Mouse (Mus musculus) 3134 (cell line): Measurements from ENCODE around the gene Tmem273.

Source experiments
- DNase-seq: peaks from one replicate; pipeline ENCODE4 v3.0.0-alpha.2; 2011; ENCODE audit warnings: low spot score; ENCODE audit not compliant: insufficient read length; ENCODE audit errors: extremely low read depth

Gene Tmem273

GRCm38 (mm10) chr14:32785556-32786130 lies at the start of gene Tmem273:
TSS of gene Tmem273 (plus strand) at chr14:32785963.
- no peak for DNase-seq

DNA sequence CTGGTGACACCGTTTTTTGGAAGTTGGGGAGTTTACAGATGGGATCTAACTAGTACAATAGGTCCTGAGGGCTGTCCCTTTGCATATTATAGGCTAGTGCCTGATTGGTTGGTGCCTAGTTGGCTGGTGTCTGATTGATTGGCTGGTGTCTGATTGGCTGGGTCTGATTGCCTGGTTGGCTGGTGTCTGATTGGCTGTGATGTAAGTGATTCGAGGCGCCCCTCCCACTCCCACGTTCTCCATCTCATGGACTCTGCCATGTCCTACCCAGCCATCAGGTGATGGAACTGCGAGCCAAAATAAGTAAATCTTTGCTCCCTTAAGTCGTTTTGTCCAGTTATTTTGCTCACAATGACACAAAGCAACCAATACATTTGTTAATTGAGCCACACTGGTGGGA lies 49.2 kb upstream of the Tmem273 start:
- DNase-seq, result no peak

- DNase-seq, result no peak
Observed at GRCm38 (mm10) chr14:32738586-32738985, 47.2 kb upstream of the Tmem273 start.

DNA sequence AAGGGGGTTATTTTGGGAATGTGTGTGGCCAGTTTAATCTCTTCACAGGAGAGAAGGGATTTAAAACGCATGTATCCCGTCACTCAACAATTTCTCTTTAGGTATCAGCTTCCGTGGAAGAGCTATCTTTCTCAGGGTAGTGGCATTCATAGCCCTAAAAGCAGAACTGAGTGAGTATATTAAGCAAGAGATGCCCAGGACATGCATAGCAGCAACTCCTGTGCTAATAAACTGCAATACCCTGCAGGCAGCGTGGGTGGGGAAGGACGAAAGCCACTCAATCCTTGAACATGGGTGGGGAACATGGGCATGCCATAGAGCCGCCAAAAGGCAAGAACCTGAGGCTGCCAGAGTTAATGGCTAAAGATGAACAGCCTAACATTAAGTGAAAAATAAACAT lies 37.2 kb upstream of the Tmem273 start:
- no peak for DNase-seq

- DNase-seq, result no peak
Observed at GRCm38 (mm10) chr14:32750727-32751126, 35.0 kb upstream of the Tmem273 start.

GRCm38 (mm10) chr14:32754286-32754685 lies 31.5 kb upstream of the Tmem273 start:
- DNase-seq, result no peak

DNA sequence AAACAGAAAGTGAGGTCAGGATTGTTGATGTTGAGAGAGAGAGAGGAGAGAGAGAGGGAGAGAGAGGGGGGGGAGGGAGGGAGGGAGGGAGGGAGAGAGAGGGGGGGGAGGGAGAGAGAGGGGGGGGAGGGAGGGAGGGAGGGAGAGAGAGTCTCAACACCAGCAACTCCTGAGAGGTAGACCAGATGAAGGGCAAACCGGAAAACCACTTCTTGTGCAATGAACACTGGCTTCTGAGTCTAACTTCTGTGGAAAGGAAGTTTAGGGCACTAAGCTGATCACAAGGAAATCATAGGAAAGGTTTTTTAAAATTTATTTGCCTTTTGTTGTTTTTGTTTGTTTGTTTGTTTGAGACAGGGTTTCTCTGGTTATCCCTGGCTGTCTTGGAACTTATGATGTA lies 23.6 kb upstream of the Tmem273 start:
- DNase-seq, result no peak

DNA sequence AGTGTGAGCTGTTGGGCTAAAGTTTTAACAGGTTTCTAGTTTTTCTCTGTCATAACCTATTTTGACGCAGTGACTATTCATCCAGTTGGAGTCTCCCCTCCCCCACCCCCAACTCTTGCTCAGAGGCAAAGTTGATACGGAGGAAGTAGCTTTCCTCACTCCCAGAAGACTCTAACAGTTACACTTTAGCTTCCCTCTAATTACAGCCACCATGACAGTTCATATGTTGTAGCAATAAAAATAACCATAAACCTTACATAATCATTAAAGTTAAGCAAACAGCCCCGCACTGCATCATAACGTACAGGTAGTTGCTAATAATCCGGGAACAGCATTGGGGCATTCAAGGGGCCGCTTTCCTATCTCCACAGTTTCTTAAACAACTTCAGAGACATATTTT lies 15.2 kb upstream of the Tmem273 start:
- no peak for DNase-seq

- no peak for DNase-seq
Observed at GRCm38 (mm10) chr14:32772085-32772484, 13.7 kb upstream of the Tmem273 start.

DNA sequence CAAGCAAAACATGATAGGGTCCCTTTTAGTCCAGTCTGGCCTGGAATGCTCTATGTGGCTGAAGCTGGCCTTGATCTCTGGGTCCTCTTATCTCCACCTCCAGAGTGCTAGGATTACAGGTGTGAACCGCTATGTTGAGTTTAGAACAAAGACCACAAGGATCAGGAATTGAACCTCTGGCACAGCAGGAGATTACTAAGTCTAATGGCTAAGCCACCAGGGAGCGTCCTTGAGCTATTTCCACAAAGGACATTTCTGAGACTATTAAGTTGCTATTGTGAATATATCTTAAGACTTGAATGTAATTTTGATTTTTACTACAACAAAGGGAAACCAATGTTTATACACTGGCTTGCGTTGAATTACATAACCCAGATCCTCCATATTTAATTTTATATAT lies 13.0 kb upstream of the Tmem273 start:
- DNase-seq, result no peak

GRCm38 (mm10) chr14:32773456-32773855 lies 12.3 kb upstream of the Tmem273 start:
- no peak for DNase-seq

GRCm38 (mm10) chr14:32776077-32776476 lies 9.7 kb upstream of the Tmem273 start:
- DNase-seq, result no peak

DNA sequence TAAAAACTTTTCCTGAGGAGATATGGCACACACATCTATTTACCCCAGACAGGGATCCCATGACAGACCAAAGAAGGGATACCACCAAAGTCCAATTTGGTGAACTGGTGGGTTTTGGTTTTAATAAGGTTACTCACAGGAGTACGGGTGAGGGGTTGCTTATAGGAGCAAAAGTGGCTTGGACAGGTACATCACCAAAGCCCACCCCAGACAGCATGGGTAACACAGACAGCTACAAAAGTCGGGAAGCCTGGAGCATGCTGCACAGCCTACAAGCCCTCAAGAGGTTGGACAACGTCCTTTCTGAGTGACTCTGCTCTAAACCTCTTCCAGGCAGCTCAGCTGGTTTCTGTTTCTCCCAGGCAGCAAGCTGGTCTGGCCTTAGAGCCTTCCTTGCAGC lies 7.4 kb upstream of the Tmem273 start:
- no peak for DNase-seq

- no peak for DNase-seq
Observed at GRCm38 (mm10) chr14:32782866-32783265, 2.9 kb upstream of the Tmem273 start.

DNA sequence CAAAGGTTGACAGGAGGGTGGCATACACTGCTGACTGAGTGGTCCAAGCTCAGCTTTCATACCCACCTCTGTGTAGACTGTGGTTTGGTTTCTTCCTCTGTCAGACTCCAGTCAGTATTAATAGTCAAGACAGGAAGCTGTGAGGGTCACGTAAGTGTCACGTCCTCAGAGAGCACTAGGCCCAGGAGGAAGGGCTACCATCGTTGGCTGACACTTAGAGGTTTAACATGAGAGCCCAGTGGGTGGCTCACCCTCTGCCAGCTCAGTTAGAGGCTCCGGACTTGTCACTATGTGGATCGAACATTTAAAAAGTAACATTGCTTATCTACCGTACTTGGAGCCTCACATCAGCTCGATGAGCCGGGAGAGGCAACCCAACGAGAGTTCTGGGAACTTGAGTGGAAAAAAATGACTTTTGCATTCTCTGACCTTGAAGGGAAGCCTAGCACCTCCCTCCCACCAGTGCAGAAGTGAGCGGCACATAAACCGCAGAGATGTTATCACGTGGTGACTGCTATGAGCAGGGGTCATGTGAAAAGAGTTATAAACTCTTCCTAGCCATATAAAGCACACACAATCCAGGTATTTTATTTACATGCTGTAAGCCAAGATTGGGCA lies 1.5 kb upstream of the Tmem273 start:
- no peak for DNase-seq

- DNase-seq, result no peak
Observed at GRCm38 (mm10) chr14:32784748-32785134, 1.0 kb upstream of the Tmem273 start.

GRCm38 (mm10) chr14:32787691-32788090 lies 1.9 kb downstream of the Tmem273 start:
- no peak for DNase-seq

DNA sequence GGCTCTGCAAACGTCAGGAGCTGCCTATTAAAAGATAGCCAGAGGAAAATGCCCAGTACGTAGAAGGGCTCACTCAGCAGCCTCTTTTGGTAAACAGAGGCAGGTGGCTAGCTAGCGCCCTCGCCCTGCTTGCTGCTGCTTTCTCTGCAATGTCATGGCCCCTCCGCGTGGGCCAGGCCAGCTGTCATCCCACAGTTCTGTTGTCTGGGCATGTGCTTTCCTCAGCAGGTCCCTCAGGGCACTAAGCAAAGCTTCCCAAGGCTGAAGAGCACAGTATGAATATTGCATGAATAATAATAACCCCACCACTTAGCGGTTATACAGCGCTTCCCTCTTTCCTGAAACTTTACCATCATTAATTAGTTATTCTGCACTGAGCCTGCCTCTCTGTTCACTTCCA lies 10.6 kb downstream of the Tmem273 start:
- DNase-seq, result no peak

GRCm38 (mm10) chr14:32797803-32798202 lies 12.0 kb downstream of the Tmem273 start:
- DNase-seq, result no peak

DNA sequence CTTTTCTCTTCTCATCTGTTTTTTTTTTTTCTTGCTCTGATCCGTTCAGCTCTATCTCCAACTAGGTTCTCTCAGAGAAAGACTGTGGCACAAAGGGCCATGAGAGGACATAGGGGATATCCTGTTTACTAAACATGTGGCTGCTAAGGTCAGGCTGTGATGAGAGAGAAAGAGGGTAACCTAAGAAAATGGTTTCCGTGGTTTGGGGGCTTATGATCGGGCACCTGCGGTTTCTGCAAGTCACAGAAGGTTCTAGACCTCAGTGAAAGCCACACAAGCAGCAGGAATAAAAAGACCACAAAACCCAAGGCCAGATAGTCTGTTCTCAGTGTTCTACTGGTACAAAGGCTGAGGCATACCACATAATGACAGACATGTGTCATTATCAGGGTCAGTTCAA lies 12.6 kb downstream of the Tmem273 start:
- DNase-seq, result no peak

DNA sequence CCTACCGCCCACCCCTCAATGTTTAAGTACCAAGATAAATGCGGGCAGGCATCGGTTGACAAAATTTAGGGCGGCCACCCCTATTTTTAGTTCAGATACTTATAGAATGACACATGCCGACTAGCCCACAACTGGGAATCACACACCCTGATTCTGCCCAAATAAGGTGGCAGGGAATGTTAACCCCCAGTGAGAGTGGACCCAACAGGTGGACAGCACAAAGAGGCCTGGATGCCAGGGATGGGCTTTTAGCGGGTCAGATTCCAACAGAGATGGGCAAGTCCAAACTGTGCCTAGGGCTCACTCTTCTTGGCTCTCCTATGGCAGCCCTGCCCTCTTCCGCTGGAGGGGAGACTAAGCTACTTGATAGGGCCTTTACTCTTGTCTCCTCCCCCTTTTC lies 14.3 kb downstream of the Tmem273 start:
- no peak for DNase-seq

GRCm38 (mm10) chr14:32801016-32801661 lies 15.4 kb downstream of the Tmem273 start:
- no peak for DNase-seq
